Mouse (Mus musculus): ENCODE measurements around the gene Pard3. TPM values are rescaled to one million over a fixed set of nuclear protein-coding genes. Genes with fewer than 3 reads are reported as not detected.

Gene Pard3
- polyA plus RNA-seq, 1 experiment: 11.3 TPM

DNA sequence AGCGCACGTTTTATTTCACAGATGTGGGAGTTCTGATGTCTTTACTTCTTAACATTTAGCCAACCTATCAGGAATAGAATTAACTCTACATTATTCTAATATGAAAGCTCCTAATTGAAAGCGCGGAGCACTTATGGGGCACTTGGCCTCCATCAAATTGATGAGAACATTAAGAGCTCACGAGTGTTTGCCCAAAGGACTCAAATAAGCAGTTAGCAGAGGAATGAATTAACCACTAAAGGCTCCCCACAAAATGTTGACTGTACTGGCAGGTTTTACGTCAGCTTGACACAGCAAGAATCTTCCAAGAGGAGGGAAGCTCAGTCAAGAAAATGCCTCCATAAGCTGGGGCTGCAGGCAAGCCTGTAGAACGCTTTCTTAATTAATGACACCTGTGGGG is 32.1 kb downstream of the Pard3 start:
- Histone ChIP-seq H3K4me3 (ENCODE audit: insufficient read depth, low read length) (no peak overlapping the region), H3K4me1 (ENCODE audit: control insufficient read depth, insufficient read depth, low read length) (no peaks in the 10 kb centered on the region; the same call in 1 of the 2 replicates), H3K27ac (ENCODE audit: insufficient read depth, low read length) (no peak overlapping the region)
- TF ChIP-seq POLR2A (IDR thresholded peaks at IDR 0.05; ENCODE audit: extremely low read depth, insufficient read depth, low read length) (no peak), CTCF (IDR thresholded peaks at IDR 0.05; ENCODE audit: extremely low read depth, insufficient read depth, low read length) (no peak)

DNA sequence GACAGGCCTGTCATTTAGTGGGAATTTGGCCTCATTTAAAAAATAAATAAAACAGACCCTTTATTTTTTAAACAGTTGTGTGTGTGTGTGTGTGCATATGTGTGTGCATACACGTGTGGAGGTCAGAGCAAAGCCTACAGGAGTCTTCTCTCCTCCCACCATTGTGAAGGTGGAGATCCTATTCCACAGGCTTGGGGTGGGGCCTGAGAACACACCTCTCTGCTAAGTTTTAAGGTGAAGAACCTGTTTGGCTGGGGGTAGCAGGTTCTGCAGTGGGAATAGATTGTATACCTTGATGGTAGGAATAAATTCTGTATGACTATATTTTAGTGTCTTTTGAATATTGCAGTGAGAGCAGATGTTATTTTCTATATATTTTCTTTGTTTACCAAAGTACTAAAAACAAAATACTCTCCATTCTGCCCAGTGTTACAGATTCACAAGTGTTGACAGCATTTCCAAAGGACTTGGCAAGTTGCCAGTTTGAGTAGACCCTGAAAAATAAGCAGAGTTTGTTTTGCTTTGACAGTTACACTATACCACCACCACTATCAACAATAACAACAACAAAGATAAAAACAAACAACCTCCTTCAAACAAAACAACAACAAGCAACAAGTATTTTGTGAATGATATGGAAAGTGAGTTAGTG is 35.9 kb downstream of the Pard3 start:
- no peak overlapping the region for H3K4me3 ChIP-seq (ENCODE audit: insufficient read depth, low read length)
- no peak for TF ChIP-seq POLR2A (IDR thresholded peaks at IDR 0.05; ENCODE audit: extremely low read depth, insufficient read depth, low read length)
- TF ChIP-seq CTCF (IDR thresholded peaks at IDR 0.05; ENCODE audit: extremely low read depth, insufficient read depth, low read length): no peak
- no peaks in the 10 kb centered on the region for H3K4me1 ChIP-seq (ENCODE audit: control insufficient read depth, insufficient read depth, low read length)
- H3K27ac ChIP-seq (ENCODE audit: insufficient read depth, low read length): no peak overlapping the region

DNA sequence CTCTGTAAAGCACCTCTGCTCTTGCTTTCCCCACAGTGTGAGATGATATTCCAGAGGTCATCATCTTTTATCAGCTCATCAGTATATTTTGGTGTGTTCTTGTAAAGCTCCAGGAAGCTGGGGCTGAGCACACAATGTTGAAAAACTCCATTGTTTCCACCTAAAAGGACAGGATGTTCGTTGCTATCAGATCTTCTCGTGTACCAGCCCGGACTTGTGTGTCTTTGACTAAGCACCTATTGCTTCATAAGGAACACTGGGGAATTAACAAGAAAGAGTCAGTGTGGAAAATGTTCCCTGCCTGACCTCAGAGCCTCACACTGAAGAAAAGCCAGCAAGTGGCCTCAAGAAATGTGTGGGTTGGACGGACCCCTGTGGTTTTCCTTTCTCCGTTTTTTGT is 39.6 kb downstream of the Pard3 start:
- no peak overlapping the region for H3K4me3 ChIP-seq (ENCODE audit: insufficient read depth, low read length)
- TF ChIP-seq CTCF (IDR thresholded peaks at IDR 0.05; ENCODE audit: extremely low read depth, insufficient read depth, low read length) (no peak), POLR2A (IDR thresholded peaks at IDR 0.05; ENCODE audit: extremely low read depth, insufficient read depth, low read length) (no peak)
- no peaks in the 10 kb centered on the region; the same call in 1 of the 2 replicates for H3K4me1 ChIP-seq (ENCODE audit: control insufficient read depth, insufficient read depth, low read length)
- H3K27ac ChIP-seq (ENCODE audit: insufficient read depth, low read length): no peak overlapping the region

DNA sequence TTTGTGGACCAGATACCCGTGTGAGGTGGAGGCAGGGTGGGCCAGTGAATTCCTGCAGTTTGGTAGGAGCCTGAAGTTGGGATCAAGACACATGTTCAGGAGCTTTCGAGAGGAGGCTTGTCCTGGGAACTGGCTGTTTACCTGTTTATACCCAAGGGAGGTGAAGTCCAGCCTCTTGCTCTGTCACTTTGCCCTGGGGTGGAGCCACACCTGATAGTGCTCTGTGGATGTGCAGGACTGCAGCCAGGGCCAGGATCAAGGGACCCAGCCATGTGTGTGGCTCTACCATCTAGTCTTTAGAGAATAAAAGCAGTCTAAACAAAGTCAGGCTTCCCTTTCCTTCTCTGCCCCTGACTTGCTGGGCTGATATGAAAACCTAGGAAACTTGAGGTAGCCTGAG is 40.9 kb downstream of the Pard3 start:
- no peak for TF ChIP-seq POLR2A (IDR thresholded peaks at IDR 0.05; ENCODE audit: extremely low read depth, insufficient read depth, low read length)
- no peak for TF ChIP-seq CTCF (IDR thresholded peaks at IDR 0.05; ENCODE audit: extremely low read depth, insufficient read depth, low read length)
- H3K4me3 ChIP-seq (ENCODE audit: insufficient read depth, low read length): no peak overlapping the region
- H3K27ac ChIP-seq (ENCODE audit: insufficient read depth, low read length): no peak overlapping the region
- H3K4me1 ChIP-seq (ENCODE audit: control insufficient read depth, insufficient read depth, low read length): no peaks in the 10 kb centered on the region; the same call in 1 of the 2 replicates

DNA sequence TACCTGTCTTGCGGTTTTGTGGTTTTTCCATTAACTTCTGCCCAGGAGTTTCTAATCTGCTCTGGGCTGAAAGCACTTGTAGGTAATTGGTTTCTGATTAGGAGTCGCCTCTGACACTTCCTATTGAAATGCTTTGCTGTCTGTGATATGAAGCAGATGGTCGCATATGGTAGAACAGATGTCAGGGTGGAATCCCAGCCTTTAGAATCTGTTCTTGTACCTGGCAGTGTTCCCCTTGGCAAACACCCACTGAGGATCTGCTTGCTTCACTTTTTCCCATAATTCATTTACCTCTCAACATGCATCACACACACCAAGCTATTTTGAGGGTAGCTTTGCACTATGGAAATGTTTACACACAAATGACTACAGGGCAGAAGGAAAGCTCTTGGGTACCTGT is 44.2 kb downstream of the Pard3 start:
- Histone ChIP-seq H3K27ac (ENCODE audit: insufficient read depth, low read length) (no peak overlapping the region), H3K4me1 (ENCODE audit: control insufficient read depth, insufficient read depth, low read length) (no peaks in the 10 kb centered on the region; the same call in 1 of the 2 replicates), H3K4me3 (ENCODE audit: insufficient read depth, low read length) (no peak overlapping the region)
- no peak for TF ChIP-seq CTCF (IDR thresholded peaks at IDR 0.05; ENCODE audit: extremely low read depth, insufficient read depth, low read length)

DNA sequence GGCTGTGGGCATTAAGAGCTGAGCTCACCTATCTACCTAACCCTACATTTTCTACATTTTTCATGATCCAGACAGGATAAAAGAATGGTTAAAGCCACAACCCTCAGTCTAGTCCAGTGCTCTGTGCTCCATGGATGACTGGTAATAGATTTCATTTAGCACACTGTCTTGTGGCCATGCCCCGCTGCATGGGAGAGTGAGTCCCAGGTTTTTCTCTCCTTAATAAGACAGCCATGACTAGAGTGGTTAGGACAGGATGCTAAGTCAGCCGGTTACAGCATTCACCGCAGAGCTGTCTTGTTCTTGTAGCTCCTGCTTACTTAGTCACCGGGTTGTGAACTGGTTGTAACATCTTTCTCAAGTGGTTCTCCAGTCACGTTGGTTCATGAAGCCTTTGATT is 49.5 kb downstream of the Pard3 start:
- Histone ChIP-seq H3K4me1 (ENCODE audit: control insufficient read depth, insufficient read depth, low read length) (no peaks in the 10 kb centered on the region; the same call in 1 of the 2 replicates), H3K4me3 (ENCODE audit: insufficient read depth, low read length) (no peak overlapping the region), H3K27ac (ENCODE audit: insufficient read depth, low read length) (no peak overlapping the region)
- TF ChIP-seq CTCF (IDR thresholded peaks at IDR 0.05; ENCODE audit: extremely low read depth, insufficient read depth, low read length): no peak
- no peak for TF ChIP-seq POLR2A (IDR thresholded peaks at IDR 0.05; ENCODE audit: extremely low read depth, insufficient read depth, low read length)

DNA sequence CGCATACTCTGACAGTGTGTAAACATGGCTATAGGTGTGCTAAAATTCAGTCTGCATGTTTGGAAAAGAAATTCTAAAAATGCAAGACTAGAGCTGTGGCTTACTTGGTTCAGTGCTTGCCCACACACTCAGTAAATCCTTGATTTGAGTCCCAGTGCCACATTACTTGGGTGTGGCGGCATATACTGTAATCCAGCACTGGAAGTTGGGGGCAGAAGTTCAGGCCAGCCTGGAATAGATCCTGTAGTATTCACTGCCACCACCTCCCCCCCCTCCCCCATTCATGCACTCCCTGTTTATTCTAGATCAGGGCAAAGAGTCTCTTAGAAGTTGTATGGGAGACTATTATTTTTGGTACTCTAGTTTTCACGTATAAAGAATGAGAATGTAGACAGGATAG is 52.1 kb downstream of the Pard3 start:
- peaks cover 2% of the 10 kb centered on the region; the same call in 1 of the 2 replicates for H3K4me1 ChIP-seq (ENCODE audit: control insufficient read depth, insufficient read depth, low read length)
- TF ChIP-seq CTCF (IDR thresholded peaks at IDR 0.05; ENCODE audit: extremely low read depth, insufficient read depth, low read length): no peak
- no peak for TF ChIP-seq POLR2A (IDR thresholded peaks at IDR 0.05; ENCODE audit: extremely low read depth, insufficient read depth, low read length)
- H3K27ac ChIP-seq (ENCODE audit: insufficient read depth, low read length): no peak overlapping the region
- no peak overlapping the region for H3K4me3 ChIP-seq (ENCODE audit: insufficient read depth, low read length)

DNA sequence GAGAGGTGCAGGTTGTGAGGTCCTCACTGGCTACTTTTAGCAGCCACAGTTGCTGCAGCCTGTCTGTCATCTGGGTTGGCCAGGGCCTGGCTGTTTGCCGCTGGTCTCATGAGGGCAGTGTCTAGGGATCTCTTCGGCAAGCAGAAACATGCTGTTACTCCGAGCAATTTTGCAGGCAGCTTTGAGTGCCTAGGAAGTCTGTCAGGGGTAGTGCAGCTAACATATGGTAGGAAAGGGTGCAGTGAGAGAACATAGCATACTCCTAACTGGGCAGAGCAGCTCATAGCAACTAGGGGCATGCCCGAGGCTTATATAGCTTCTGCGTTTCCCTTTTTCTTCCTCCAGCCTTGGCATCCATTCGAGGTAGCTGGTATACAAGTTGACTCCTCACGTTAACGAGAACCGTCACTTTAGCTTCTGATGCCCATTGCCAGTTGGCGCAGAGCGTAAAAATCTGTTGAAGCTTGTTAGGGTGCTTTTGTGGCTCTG is 54.7 kb downstream of the Pard3 start:
- no peak overlapping the region for H3K27ac ChIP-seq (ENCODE audit: insufficient read depth, low read length)
- no peak overlapping the region for H3K4me3 ChIP-seq (ENCODE audit: insufficient read depth, low read length)
- TF ChIP-seq CTCF (IDR thresholded peaks at IDR 0.05; ENCODE audit: extremely low read depth, insufficient read depth, low read length) (no peak), POLR2A (IDR thresholded peaks at IDR 0.05; ENCODE audit: extremely low read depth, insufficient read depth, low read length) (no peak)
- H3K4me1 ChIP-seq (ENCODE audit: control insufficient read depth, insufficient read depth, low read length): peaks cover 2% of the 10 kb centered on the region; the same call in 1 of the 2 replicates

DNA sequence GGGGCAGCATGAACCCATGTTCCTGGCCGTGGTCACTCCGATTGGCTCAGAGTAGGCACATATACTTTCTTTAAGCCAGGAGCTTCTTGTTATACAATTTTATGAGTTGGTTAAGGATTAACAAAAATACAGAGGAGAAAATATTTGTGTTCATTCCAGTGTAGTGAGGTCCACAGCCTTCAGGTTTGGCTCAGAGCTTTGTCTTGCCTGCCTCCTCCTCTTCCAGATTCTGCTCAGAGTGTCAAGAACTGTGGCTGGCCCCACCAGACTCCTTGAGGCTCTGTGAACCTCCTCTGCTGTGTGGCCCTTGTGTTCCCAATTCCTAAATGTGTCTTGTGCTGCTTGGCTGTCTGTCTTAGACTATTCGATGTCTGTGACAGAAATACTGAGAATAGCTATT is 59.7 kb downstream of the Pard3 start:
- Histone ChIP-seq H3K27ac (ENCODE audit: insufficient read depth, low read length) (no peak overlapping the region), H3K4me1 (ENCODE audit: control insufficient read depth, insufficient read depth, low read length) (peaks cover 2% of the 10 kb centered on the region; the same call in 1 of the 2 replicates), H3K4me3 (ENCODE audit: insufficient read depth, low read length) (no peak overlapping the region)
- TF ChIP-seq POLR2A (IDR thresholded peaks at IDR 0.05; ENCODE audit: extremely low read depth, insufficient read depth, low read length): no peak
- no peak for TF ChIP-seq CTCF (IDR thresholded peaks at IDR 0.05; ENCODE audit: extremely low read depth, insufficient read depth, low read length)

DNA sequence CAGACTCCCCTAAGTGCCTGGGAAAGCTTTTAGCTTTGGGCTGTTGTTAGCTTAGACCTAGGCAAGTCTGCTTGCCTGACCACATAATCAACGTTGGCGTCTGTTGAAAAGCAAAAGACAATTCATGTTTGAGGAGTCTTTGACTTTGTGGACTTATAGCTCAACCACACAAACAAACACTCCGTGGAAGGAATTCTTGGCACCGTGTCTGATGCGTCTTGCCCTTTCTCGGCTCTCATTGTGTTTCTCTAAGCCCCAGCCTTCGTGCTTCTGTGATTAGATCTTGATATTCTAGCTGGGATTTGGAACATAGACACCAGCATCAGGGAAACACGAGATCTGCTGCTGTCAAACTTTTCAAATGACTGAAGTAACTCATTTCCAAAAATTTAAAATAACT is 61.1 kb downstream of the Pard3 start:
- Histone ChIP-seq H3K4me3 (ENCODE audit: insufficient read depth, low read length) (no peak overlapping the region), H3K4me1 (ENCODE audit: control insufficient read depth, insufficient read depth, low read length) (no peaks in the 10 kb centered on the region), H3K27ac (ENCODE audit: insufficient read depth, low read length) (no peak overlapping the region; the same call in 1 of the 2 replicates)
- TF ChIP-seq CTCF (IDR thresholded peaks at IDR 0.05; ENCODE audit: extremely low read depth, insufficient read depth, low read length): no peak
- no peak for TF ChIP-seq POLR2A (IDR thresholded peaks at IDR 0.05; ENCODE audit: extremely low read depth, insufficient read depth, low read length)
